Mouse (Mus musculus) layer of hippocampus, postnatal 36 days (tissue): ENCODE data around the gene Gm10750. TPM values are rescaled to one million over a fixed set of nuclear protein-coding genes. Genes with fewer than 3 reads are reported as not detected.
"Not testable (repeated sequence)": the region's sequence is repeated elsewhere in the genome, so short reads cannot be mapped to it uniquely, and the experiment has no call there.

Source experiments
- DNase-seq, 2 experiments: peaks; one replicate each; pipeline ENCODE4 v3.0.0; 2022
- total RNA-seq, 2 experiments: library from RNA; stranded (reverse); gene quantifications; 2 replicates each; pipeline ENCODE4 v1.2.3; 2021

Gm10750 gene
- not detected for total RNA-seq

DNA sequence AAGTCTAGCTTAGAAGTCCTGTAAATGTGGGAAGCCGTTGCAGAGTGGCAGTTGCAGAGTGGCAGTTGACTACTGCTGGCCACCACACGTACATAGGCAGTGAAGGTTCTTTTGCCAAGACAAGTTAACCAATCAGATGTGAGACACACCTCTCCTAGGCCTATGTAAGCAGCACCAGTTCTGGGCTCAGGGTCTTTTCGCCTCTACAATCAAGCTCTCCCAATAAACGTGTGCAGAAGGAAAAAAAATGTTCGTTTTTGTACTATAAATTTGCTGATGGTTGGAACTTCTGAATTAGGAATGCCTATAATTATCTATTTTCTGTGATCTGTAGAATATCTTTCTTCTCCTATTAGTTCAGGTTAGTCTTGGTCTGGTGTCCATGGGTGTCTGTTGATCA lies at the start of gene Gm10750:
TSS of gene Gm10750 (minus strand) at position 101 of the 400 bp plus-strand sequence.
- not testable (repeated sequence) for DNase-seq

DNA sequence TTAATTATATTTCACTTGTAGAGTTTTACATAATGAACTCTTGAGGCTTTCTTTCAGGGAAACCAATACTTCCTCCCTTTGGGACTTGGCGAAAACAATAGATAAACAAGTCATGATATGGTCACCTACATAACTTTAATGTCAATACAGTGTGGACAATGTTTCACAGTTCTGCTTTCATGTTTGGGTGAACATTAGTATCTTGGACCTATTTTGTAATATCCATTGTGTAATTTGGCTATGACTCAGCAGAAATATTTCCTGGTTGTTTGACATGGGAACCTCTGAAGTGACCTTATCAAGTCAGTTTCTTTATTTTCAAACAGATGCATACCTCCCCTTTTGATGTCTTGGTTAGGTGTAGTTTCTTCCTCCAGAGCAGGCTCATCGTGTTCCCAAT lies 12.2 kb downstream of the Gm10750 start:
- DNase-seq = no peak

GRCm38 (mm10) chr2:149003151-149003550 lies 13.9 kb downstream of the Gm10750 start, which contains the start of gene Gm1330:
Gene Gm1330, minus strand, starts transcription at chr2:149003251.
- no peak for DNase-seq

- no peak for DNase-seq
Measured at GRCm38 (mm10) chr2:148995133-148995532, 21.9 kb downstream of the Gm10750 start.

Other genes with a start within 250 kb of the Gm10750 start
- gene Cst11, start 245.7 kb downstream of the Gm10750 start, total RNA-seq = not detected
- gene 8030411F24Rik, start 235.2 kb downstream of the Gm10750 start, total RNA-seq = not detected
- 1 to 10 TPM; 3.3 to 3.7 TPM for gene Cst12, start 227.9 kb downstream of the Gm10750 start, total RNA-seq
- not detected for gene Cst8, start 218.5 kb downstream of the Gm10750 start, total RNA-seq
- not detected for gene Cst13, start 197.2 kb downstream of the Gm10750 start, total RNA-seq
- not detected for gene Cst9, start 182.1 kb downstream of the Gm10750 start, total RNA-seq
- gene 9230104L09Rik, start 152.2 kb downstream of the Gm10750 start, total RNA-seq = not detected
- 1,000 to 10,000 TPM; 2,172 to 2,182 TPM for gene Cst3, start 141.5 kb downstream of the Gm10750 start, total RNA-seq
- gene Gm1330, start 14.0 kb downstream of the Gm10750 start, total RNA-seq = not detected